Mouse (Mus musculus): Measurements from ENCODE around the gene Tmem52b. TPM values are rescaled to one million over a fixed set of nuclear protein-coding genes. Genes with fewer than 3 reads are reported as not detected.

Tmem52b gene
- polyA plus RNA-seq, 1 experiment, result not detected

DNA sequence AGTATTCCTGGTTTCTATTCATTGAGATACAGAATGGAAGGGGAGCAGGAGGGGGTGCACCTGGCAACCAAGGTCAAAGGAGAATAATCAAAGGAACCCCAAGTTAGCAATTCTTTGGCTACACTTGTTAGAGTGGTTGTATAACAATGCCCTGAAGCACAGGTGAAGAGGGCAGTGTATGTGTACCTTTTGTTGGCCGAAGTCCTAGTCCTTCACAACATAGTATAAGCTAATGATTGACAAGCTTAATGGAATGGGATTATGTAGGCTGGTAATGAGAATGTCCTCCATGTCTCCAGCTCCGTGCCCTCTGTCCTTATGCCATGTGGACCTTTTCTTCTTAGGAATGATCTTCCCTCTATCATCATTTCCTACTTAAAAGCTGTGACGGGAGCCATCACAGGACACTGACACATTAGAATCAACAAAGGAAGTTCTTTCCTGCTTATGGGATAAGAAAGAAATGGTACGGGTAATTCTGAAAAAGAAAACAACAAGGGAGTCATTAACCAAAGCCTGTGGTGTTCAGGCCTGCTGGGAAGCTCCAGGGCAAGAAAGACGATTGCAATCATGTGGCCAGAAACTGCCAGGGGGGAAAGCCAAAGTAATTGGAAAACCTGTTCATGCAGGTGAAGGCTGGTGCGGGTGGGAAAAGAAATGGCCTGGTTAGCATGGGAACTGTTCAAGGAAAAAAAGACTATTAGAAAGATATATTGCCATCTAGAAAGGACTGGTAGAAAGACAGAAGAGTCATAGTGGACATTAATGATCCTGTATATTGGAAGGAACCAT is 2.0 kb upstream of the Tmem52b start:
- TF ChIP-seq POLR2A (IDR thresholded peaks at IDR 0.05; ENCODE audit: borderline replicate concordance, extremely low read depth, insufficient read depth, insufficient read length, poor library complexity, severe bottlenecking), result no peak
- TF ChIP-seq CTCF (IDR thresholded peaks at IDR 0.05; ENCODE audit: borderline replicate concordance, extremely low read depth, insufficient read depth, insufficient read length), result no peak

GRCm38 (mm10) chr6:129512868-129513267 is 513 bp downstream of the Tmem52b start:
- TF ChIP-seq POLR2A (IDR thresholded peaks at IDR 0.05; ENCODE audit: borderline replicate concordance, extremely low read depth, insufficient read depth, insufficient read length, poor library complexity, severe bottlenecking), result no peak
- TF ChIP-seq CTCF (IDR thresholded peaks at IDR 0.05; ENCODE audit: borderline replicate concordance, extremely low read depth, insufficient read depth, insufficient read length), result no peak
- DNase-seq (ENCODE audit: low read depth), result no peak

More for the DNA sequence above, 2.0 kb upstream of the Tmem52b start:
- no peak for DNase-seq (ENCODE audit: low read depth)

DNA sequence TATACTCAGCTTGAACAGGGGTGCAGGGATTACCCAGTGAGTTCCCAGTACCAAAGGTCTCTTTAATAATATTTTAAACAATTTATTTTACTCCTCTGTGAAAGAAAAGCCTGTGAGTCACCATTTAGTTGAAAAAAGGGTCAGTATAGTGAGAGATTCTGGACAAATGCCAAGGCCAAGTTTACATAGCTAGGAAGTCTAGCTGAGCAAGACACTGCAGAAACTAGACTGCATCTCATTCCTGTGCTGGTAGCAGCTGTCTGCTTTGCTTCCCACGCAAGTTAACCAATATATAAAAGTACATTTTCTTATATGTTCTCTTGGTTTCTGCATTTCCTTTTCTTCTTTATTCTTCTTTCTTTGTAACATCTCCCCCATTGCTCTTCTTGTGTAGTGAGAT is 1.1 kb downstream of the Tmem52b start:
- no peak for TF ChIP-seq CTCF (IDR thresholded peaks at IDR 0.05; ENCODE audit: borderline replicate concordance, extremely low read depth, insufficient read depth, insufficient read length)
- no peak for TF ChIP-seq POLR2A (IDR thresholded peaks at IDR 0.05; ENCODE audit: borderline replicate concordance, extremely low read depth, insufficient read depth, insufficient read length, poor library complexity, severe bottlenecking)
- DNase-seq (ENCODE audit: low read depth), result peak; percentile 54

- DNase-seq (ENCODE audit: low read depth), result no peak
- TF ChIP-seq POLR2A (IDR thresholded peaks at IDR 0.05; ENCODE audit: borderline replicate concordance, extremely low read depth, insufficient read depth, insufficient read length, poor library complexity, severe bottlenecking), result no peak
- no peak for TF ChIP-seq CTCF (IDR thresholded peaks at IDR 0.05; ENCODE audit: borderline replicate concordance, extremely low read depth, insufficient read depth, insufficient read length)
These were observed 2.0 kb downstream of the Tmem52b start for GRCm38 (mm10) chr6:129514376-129514775.

DNA sequence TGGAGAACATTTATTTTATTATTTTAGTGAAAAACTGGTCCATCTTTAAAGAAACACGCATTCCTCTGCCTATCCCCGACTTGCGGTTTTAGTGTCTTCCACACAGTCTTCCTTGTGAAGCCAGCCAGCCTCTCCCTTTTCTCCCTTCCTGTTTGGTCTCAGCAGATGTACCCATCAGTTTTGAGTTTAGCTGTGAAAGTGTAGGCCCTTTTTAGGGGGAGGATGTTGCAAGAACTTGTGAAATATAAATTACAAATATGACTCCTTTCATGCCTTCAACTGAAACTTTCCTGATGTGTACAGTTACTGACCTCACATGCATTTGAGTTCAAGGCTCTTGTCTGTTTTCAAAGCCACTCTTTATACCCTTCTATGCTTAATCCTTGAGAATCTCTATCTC is 2.7 kb downstream of the Tmem52b start:
- TF ChIP-seq POLR2A (IDR thresholded peaks at IDR 0.05; ENCODE audit: borderline replicate concordance, extremely low read depth, insufficient read depth, insufficient read length, poor library complexity, severe bottlenecking) (no peak), CTCF (IDR thresholded peaks at IDR 0.05; ENCODE audit: borderline replicate concordance, extremely low read depth, insufficient read depth, insufficient read length) (no peak)
- no peak for DNase-seq (ENCODE audit: low read depth)

GRCm38 (mm10) chr6:129516388-129516787 is 4.0 kb downstream of the Tmem52b start:
- TF ChIP-seq CTCF (IDR thresholded peaks at IDR 0.05; ENCODE audit: borderline replicate concordance, extremely low read depth, insufficient read depth, insufficient read length) (no peak), POLR2A (IDR thresholded peaks at IDR 0.05; ENCODE audit: borderline replicate concordance, extremely low read depth, insufficient read depth, insufficient read length, poor library complexity, severe bottlenecking) (no peak)
- no peak for DNase-seq (ENCODE audit: low read depth)

DNA sequence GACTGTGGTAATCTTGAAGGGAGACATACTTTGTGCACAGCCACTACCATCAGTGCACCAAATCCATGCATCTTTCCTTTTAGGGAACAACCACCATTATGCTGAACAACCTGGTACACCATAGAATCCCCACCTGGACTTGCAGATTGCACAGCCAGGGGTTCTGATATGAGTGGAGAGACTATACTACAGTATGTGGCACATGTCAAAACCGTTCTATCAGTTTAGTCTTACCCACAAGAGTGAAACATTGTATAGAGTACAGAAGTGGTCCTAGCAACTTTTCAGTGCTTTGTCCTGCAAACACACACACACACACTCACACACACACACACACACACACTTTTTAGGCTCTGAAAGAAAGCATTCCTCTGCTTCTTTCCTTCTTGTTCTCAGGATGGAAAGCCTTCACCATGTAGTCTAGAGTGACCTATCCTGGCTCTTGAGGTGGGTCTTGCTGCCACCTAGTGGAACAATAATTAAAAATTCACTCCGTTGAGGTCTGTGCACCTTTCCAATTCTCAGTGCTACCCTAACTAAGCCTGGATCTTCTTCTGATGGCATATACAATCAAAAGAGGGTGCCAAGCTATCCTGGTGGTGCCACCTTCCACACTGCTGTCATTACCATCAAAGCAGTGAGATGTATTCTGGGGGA is 5.5 kb downstream of the Tmem52b start:
- no peak for TF ChIP-seq POLR2A (IDR thresholded peaks at IDR 0.05; ENCODE audit: borderline replicate concordance, extremely low read depth, insufficient read depth, insufficient read length, poor library complexity, severe bottlenecking)
- peak; percentile 63; the same call in 1 of the 2 replicates for TF ChIP-seq CTCF (IDR thresholded peaks at IDR 0.05; ENCODE audit: borderline replicate concordance, extremely low read depth, insufficient read depth, insufficient read length)
- peak; percentile 65 for DNase-seq (ENCODE audit: low read depth)

DNA sequence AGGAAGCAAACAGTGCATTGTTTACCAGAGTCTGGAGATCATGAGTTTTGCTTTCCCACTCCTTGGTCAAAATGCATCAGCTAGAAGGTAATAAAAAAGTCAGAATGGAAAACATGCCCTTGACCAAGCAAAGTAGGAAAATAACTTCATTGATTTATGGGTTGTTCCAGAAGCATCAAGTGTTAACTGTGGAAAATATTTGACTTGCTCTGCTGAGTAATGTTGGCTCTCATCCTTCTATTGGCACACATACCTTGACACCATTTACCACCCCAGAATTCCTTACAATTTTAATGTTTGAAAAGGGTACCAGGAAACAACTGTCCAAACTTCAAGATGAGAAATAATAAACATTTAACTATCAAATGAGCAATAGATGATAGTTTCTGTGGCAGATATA is 13.7 kb downstream of the Tmem52b start:
- no peak for DNase-seq (ENCODE audit: low read depth)
- TF ChIP-seq CTCF (IDR thresholded peaks at IDR 0.05; ENCODE audit: borderline replicate concordance, extremely low read depth, insufficient read depth, insufficient read length) (no peak), POLR2A (IDR thresholded peaks at IDR 0.05; ENCODE audit: borderline replicate concordance, extremely low read depth, insufficient read depth, insufficient read length, poor library complexity, severe bottlenecking) (no peak)

- no peak for DNase-seq (ENCODE audit: low read depth)
- no peak for TF ChIP-seq POLR2A (IDR thresholded peaks at IDR 0.05; ENCODE audit: borderline replicate concordance, extremely low read depth, insufficient read depth, insufficient read length, poor library complexity, severe bottlenecking)
These were observed 15.1 kb downstream of the Tmem52b start for GRCm38 (mm10) chr6:129527416-129527815.

DNA sequence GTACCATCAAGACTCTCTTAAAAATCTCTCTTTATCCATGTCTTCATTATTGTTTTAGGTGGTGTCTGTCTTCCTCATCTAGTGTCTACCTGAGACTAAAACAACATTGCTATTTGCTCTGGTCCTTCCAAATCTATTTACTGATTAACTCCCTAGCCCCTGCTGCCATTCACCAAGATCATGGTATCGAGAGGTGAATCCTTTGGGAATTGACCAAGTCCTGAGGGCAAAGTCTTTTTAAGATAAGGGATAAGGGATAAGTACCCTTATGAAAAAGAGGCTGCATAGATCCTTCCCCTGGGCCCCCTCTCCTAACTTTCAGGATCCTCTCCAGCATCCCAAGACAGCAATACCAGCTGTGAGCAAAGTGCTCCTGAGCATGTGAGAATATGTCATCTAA is 17.2 kb downstream of the Tmem52b start:
- TF ChIP-seq CTCF (IDR thresholded peaks at IDR 0.05; ENCODE audit: borderline replicate concordance, extremely low read depth, insufficient read depth, insufficient read length), result no peak
- no peak for TF ChIP-seq POLR2A (IDR thresholded peaks at IDR 0.05; ENCODE audit: borderline replicate concordance, extremely low read depth, insufficient read depth, insufficient read length, poor library complexity, severe bottlenecking)
- no peak for DNase-seq (ENCODE audit: low read depth)

DNA sequence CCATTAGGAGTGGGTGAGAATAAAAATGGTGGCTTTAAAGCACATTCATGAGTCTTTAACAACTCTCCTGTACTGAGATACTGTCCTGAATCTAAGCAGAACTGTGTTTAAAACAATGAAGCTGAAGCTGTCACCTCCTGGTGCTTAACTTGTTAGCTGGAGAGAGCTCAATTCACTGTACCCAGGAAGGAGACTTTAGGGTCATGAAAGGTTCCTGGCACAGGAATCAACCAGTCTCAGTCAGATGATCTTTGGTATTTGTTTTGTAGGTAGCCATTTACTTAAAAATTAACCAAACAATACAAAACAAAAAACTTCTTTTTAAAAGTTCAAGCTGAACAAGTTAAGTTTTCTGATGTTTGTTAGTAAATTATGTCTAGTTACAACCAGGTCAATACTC is 17.9 kb downstream of the Tmem52b start:
- TF ChIP-seq POLR2A (IDR thresholded peaks at IDR 0.05; ENCODE audit: borderline replicate concordance, extremely low read depth, insufficient read depth, insufficient read length, poor library complexity, severe bottlenecking), result no peak
- no peak for TF ChIP-seq CTCF (IDR thresholded peaks at IDR 0.05; ENCODE audit: borderline replicate concordance, extremely low read depth, insufficient read depth, insufficient read length)
- DNase-seq (ENCODE audit: low read depth), result no peak

DNA sequence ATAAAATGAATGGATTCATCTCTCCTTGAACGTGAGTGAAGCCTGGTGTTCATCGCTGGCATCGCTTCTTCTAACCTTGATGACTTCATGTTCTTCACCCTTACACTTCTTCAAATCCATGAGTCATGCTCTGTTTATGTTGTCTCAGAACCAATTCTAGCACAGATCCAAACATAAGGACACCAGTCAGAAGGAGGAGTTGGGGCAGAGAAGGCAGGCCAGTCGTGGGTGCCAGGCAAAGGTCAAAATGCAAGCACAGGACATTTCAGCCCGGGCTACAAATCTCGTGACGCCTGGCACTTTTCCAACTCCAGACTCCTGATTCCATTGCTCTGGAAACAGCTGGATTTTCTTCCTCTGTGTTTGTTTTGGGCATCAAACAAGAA is 20.2 kb downstream of the Tmem52b start:
- no peak for DNase-seq (ENCODE audit: low read depth)
- TF ChIP-seq CTCF (IDR thresholded peaks at IDR 0.05; ENCODE audit: borderline replicate concordance, extremely low read depth, insufficient read depth, insufficient read length), result no peak
- TF ChIP-seq POLR2A (IDR thresholded peaks at IDR 0.05; ENCODE audit: borderline replicate concordance, extremely low read depth, insufficient read depth, insufficient read length, poor library complexity, severe bottlenecking), result no peak
